Mouse (Mus musculus) testis, adult 2 months (tissue): ENCODE data around the gene Gadd45a. TPM values are rescaled to one million over a fixed set of nuclear protein-coding genes. Genes with fewer than 3 reads are reported as not detected.
A peak's percentile ranks its signal among the peaks of the same experiment; 100 is the strongest.

Experiments used
- H3K27ac ChIP-seq: fragments of 200-500 bp; 2 replicates; pipeline ENCODE4 v1.5.1; 2012; ENCODE audit warnings: low read depth, low read length; ENCODE audit not compliant: control insufficient read depth, insufficient read depth
- H3K27me3 ChIP-seq: fragments of 200-500 bp; 2 replicates; pipeline ENCODE4 v1.6.1; 2012; ENCODE audit warnings: mild to moderate bottlenecking, low read length, moderate library complexity; ENCODE audit not compliant: control insufficient read depth, insufficient read depth
- H3K36me3 ChIP-seq: fragments of 200-500 bp; 2 replicates; pipeline ENCODE4 v1.6.1; 2012; ENCODE audit warnings: mild to moderate bottlenecking, low read length; ENCODE audit not compliant: control insufficient read depth, insufficient read depth
- H3K4me1 ChIP-seq: fragments of 200-500 bp; 2 replicates; pipeline ENCODE4 v1.6.1; 2012; ENCODE audit warnings: low read length; ENCODE audit not compliant: control insufficient read depth, insufficient read depth
- H3K4me3 ChIP-seq: fragments of 200-500 bp; 2 replicates; pipeline ENCODE4 v1.5.1; 2012; ENCODE audit warnings: low read depth, mild to moderate bottlenecking, low read length, moderate library complexity, mixed read lengths; ENCODE audit not compliant: control insufficient read depth
- CTCF ChIP-seq: fragments of 200-500 bp; IDR thresholded peaks from 2 replicates; pipeline ENCODE4 v1.5.1; 2012; ENCODE audit warnings: low read depth, mild to moderate bottlenecking, inconsistent platforms, low read length, moderate library complexity; ENCODE audit not compliant: control insufficient read depth, insufficient read depth, insufficient replicate concordance
- POLR2A ChIP-seq: fragments of 200-500 bp; IDR thresholded peaks from 2 replicates; pipeline ENCODE4 v1.6.1; 2012; ENCODE audit warnings: low read depth, mild to moderate bottlenecking, inconsistent platforms, low read length, moderate library complexity; ENCODE audit not compliant: control insufficient read depth
- polyA plus RNA-seq: library from polyadenylated mRNA; depleted of rRNA; stranded (reverse); fragments of >200 nt; gene quantifications from 2 replicates; pipeline ENCODE4 v1.2.3, GENCODE M21; 2012

Gadd45a gene
- polyA plus RNA-seq, 1 experiment = 4.1 TPM

- no peaks in the 10 kb centered on the region for H3K36me3 ChIP-seq
- TF ChIP-seq CTCF (no peak), POLR2A (no peak)
- no peaks in the 10 kb centered on the region for H3K27me3 ChIP-seq
- no peaks in the 10 kb centered on the region for H3K4me1 ChIP-seq
- H3K4me3 ChIP-seq = no peak overlapping the region
- H3K27ac ChIP-seq = no peak overlapping the region
Observed at GRCm38 (mm10) chr6:67057991-67058696, 20.9 kb upstream of the Gadd45a start.

DNA sequence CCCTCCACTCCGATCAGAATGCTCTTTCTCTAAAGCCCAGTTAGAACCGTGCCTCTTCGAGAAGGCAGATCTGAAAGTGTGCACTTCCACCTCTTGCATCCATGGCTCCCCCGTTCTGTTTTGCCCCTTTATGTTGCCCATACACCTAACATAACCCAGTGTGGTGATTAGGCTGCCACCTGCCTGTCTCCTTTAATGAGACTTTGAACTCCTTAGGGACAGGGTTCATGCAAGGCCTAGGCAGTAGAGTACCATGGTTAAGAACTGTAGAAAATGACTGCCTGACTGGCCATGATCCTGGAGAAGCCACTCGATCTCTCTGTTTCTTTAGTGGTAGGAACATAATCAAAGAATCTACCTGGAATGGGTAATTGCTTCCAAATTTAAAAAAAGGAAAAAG, 20.3 kb upstream of the Gadd45a start:
- Histone ChIP-seq H3K27me3 (no peaks in the 10 kb centered on the region), H3K4me3 (no peak overlapping the region), H3K4me1 (no peaks in the 10 kb centered on the region), H3K27ac (peak overlapping the region; percentile 71), H3K36me3 (no peaks in the 10 kb centered on the region)
- TF ChIP-seq POLR2A = no peak
- no peak for TF ChIP-seq CTCF

DNA sequence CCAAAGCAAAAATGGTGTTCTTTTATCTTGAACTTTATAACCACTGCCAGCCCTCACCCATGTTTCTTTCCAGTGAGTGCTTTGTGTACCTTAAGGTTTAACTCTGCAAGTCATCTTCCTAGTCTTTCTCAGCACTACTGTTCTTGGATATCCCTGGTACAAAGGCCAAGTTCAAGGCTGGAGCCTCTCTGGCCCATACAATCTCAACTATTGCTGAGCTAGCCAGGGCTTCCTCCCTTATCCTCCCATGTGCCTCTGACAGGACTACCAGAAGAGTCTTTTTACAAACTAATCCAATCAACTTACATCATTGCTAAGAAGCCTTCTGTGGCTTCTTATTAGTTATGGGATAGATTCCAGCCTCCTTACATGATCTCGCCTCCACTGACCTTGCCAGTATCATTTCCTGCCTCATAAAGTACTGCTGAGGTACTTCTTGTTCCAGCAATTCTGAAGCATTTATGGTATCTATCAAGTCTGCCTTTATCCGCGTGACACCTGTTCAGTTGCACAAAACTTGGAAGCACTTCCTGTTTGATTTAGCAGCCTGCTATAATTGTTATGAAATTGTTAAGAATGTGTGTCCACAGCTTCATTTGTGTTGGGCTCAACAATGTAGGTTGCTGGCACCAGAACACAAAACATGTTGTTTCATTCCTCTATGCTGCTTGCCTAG, 19.8 kb upstream of the Gadd45a start:
- no peak overlapping the region for H3K4me3 ChIP-seq
- TF ChIP-seq POLR2A (no peak), CTCF (no peak)
- H3K27ac ChIP-seq = peak overlapping the region; percentile 71
- no peaks in the 10 kb centered on the region for H3K27me3 ChIP-seq
- H3K36me3 ChIP-seq = no peaks in the 10 kb centered on the region
- H3K4me1 ChIP-seq = no peaks in the 10 kb centered on the region

DNA sequence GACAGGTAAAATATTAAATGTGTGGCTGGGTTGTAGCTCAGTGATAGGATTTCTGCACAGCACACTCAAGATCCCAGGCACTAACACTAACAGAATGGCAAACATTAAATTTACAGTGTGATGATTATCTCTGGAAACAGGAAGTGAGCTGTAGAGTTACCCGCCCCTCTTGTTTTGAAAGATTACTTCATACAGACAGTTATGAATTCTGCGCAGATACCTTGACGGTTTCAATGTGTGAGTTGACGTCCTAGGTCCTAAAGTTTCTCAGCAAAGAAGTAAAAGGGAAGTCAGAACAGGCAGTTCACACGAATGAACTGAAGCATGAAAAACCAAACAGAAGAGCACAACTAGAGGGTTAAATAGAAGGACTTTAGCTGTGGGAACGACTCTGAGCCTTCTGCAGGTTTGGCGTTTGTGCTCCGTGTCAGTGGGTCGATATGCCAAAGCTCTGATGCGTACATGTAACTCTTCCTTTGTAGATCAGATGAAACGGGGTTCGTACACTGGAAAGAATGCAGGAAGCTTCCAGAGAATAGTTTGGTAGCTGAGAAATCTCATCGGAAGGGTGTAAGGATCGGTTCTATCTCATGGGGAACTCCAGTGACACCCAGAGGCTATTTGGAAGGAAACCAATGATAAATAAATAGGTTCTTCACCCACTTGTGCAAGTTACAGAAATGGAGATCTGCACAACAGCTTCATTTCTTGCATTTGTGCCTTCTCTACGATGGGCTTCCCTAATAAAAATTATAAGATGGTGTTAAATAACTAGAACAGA, 19.0 kb upstream of the Gadd45a start:
- TF ChIP-seq CTCF = no peak
- no peak for TF ChIP-seq POLR2A
- no peak overlapping the region for H3K27ac ChIP-seq
- no peaks in the 10 kb centered on the region for H3K36me3 ChIP-seq
- H3K27me3 ChIP-seq = no peaks in the 10 kb centered on the region
- H3K4me3 ChIP-seq = no peak overlapping the region
- H3K4me1 ChIP-seq = no peaks in the 10 kb centered on the region

DNA sequence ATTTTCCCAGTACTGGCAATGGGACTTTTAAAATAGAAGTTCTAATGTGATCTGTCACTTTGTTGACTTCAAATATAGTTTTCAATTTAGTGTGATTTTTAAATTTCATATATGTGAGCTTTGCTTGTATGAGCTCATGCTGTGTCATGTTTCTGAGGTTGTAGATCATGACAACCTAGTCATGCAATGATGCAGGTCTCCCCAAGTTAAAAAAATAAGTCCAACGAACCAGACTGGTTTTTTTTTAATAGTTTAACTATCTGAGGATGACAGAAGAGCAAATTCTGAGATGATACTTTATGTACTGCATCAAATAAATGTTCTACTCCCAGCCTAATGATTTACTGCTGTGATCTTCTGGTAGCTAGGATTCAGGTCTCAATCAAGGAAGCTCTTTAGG, 12.8 kb upstream of the Gadd45a start:
- H3K4me1 ChIP-seq = no peaks in the 10 kb centered on the region
- H3K27ac ChIP-seq = no peak overlapping the region
- no peaks in the 10 kb centered on the region for H3K36me3 ChIP-seq
- H3K4me3 ChIP-seq = no peak overlapping the region
- no peak for TF ChIP-seq CTCF
- TF ChIP-seq POLR2A = no peak
- no peaks in the 10 kb centered on the region for H3K27me3 ChIP-seq

DNA sequence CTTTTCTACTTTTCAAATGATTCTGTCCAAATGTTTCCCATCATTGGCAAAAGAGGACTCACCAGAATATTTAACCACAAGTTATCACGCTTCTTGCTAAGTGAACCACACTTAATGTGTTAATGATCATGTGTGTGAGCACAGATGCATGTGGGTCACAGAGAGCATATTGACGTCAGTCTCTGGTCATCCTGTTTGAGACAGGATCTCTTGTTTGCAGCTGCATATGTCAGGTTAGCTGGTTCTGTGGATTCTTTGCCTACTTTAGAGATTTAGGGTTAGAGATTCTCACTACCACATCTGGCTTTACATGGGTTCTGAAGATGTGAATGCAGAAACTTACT, 12.4 kb upstream of the Gadd45a start:
- TF ChIP-seq CTCF (no peak), POLR2A (no peak)
- H3K27ac ChIP-seq = no peak overlapping the region
- H3K4me3 ChIP-seq = no peak overlapping the region
- H3K27me3 ChIP-seq = no peaks in the 10 kb centered on the region
- H3K4me1 ChIP-seq = no peaks in the 10 kb centered on the region
- no peaks in the 10 kb centered on the region for H3K36me3 ChIP-seq

DNA sequence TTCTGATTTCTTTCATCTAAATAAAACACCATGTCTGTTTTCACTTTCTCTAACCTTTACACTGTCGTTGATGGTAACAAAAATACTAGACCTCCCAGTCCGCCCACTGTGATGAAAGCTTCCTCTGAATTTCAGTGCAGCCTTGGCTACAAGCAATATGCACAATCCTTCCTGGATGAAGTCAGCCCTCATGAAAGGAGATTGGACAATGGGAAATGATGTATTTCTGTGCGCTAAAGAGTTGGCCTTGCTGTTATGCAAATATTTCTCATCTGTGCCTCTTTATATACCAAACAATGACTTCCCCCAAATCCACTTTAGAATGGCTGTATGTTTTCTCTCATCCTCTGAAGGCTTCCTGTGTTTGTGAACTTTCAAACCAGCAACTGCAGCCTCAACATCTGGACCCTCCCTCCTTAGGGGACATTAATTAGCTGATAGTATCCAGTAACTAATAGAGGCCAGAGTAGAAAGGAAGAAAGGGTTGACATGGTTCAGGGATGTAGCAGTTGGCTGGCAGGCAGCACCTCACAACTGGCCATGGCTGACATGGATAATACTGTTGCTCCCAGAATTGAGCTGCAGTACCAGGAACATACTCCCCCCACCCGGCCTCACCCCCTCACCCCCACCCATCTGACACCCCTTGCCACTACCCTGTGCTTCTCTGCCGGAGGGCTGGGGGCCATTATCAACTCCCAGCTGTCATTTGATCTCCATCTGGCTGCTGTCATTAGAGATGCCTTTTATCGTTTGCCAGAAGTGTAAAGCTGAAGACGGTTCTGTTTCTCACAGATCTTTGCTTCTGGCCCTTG, 11.8 kb upstream of the Gadd45a start:
- TF ChIP-seq POLR2A (no peak), CTCF (no peak)
- Histone ChIP-seq H3K36me3 (no peaks in the 10 kb centered on the region), H3K4me3 (no peak overlapping the region), H3K4me1 (no peaks in the 10 kb centered on the region), H3K27ac (no peak overlapping the region), H3K27me3 (no peaks in the 10 kb centered on the region)
